Mouse (Mus musculus): ENCODE measurements around the gene Rrp7a. TPM values are rescaled to one million over a fixed set of nuclear protein-coding genes. Genes with fewer than 3 reads are reported as not detected.
"Not testable (repeated sequence)": the region's sequence is repeated elsewhere in the genome, so short reads cannot be mapped to it uniquely, and the experiment has no call there.

Rrp7a gene
- total RNA-seq, 2 experiments from 2014 or later = 148 to 158 TPM

DNA sequence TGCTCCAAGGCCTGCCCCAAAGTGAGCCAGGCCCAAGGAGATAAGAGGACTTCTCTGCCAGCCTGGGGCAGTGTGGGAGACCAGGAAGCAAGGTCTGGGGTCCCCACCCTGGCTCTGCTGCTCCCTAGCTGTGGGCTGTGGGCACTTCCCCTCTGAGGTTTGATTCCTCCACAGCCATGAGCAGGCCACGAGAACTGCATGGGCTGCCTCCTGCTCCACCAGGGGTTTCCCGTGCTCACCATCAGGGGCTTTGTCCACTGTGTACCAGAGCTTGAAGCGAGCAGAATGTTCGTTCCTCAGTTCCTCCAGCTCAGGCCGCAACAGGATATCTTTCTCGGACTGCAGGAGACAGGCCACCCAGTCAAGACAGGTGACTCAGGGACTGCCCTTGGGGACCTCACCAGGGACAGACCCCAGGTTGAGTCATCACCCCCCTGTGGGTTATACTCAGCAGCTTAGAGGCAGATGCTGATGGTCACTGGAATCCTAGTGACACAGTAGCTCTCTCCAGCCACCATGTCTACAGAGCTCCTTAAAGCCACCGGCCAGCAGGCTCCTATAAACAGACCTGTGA, 36.1 kb upstream of the Rrp7a start:
- no peak for DNase-seq (ENCODE audit: low spot score in 2 of 2)
- intact Hi-C loops (cut with DNase I) = loop anchor here (10.0 kb wide), 1 partner anchor 356 kb away; the partner anchor contains the start of gene Ttll1

DNA sequence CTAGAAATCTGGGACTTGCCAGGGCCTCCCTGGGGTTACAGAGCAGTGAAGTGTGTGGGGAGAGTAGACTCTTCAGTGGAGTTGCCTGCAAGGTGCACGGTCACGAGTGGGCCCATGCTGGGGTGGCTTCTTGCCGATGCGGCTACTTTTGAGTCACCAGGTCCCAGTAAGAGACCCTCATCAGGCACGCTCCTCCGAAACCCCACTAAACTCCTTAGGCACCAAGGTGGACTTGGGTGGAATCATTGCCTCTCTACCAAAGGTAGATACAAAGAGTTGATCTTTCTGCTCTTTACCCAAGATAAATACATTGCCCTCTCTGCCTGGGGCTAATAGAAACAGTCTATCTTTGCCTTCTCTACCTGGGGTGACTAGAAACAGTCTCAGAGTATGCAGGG, 35.1 kb upstream of the Rrp7a start:
- intact Hi-C loops (cut with DNase I) = loop anchor here (10.0 kb wide), 1 partner anchor 357 kb away; the partner anchor contains the start of gene Ttll1
- no peak for DNase-seq (ENCODE audit: low spot score in 2 of 2)

DNA sequence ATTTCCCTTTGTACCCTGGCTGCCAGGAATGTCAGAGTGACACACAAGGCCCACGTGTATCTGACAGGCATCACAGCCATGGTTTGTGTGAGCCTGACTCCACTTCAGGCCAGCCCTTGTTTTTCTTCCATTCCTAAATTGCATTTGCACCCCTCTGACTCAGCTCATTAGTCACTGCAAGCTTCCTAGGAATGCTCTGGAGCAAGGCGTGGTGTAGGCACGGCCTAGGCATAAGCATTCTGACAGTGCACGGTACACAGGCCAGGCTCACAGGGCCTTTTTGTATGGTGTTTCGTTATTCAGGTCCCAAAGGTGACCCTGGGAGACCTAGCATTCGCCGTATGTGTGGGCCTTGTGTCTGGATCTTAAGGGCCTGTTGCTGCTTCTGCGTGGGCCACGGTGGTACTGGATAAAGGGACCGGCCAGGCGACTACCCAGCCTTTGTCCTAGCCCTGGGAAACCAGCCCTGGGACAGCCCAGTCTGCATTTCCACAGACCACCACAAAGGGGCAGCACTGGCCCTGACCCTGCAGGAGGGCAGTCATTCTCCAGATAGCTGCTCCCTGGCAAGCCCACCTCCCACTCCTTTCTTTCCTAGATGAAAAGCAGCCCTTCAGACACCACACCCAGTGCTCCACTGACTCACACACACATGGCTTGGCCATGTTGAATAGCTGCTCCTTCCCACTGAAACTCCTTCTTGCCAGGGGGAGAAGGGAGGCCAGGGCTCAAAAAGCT, 34.5 kb upstream of the Rrp7a start:
- DNase-seq (ENCODE audit: low spot score in 2 of 2) = no peak
- intact Hi-C loops (cut with DNase I) = loop anchor here (10.0 kb wide), 1 partner anchor 358 kb away; the partner anchor contains the start of gene Ttll1

DNA sequence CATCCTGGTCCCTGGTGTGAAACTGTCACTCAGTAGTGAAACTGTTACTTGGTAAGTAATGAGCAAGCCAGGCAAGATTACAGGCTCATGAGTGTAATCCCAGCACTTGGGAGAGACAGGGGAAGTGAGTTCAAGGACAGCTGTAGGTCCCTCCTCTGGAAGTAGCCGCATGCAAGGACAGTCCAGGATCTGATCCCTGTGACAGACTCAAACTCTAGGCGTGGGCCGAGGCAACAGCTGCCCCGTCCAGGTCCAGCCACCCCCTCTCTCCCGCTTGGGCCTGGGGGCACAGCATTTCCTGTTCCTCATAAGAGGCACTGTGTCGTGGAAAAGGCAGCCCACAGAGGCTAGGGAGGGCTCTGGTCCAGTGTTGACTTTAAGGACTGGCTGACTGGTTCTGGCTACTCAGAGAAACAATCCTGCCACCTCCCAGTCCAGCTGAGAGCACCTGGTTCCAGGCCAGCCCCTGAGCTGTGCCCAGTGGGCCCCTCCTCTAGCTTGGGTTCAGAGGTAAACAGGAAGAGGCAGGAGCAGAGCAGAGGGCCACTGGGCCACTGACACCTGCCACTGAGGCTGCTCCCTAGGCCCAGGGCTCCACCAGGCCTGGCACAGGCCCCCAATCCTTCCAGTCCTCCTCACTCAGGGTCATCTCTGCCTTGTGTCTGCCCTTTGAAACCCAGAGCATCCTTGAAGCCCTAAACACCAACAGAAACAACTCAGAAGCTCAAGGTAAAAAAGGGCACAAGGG, 33.2 kb upstream of the Rrp7a start:
- no peak for DNase-seq (ENCODE audit: low spot score in 2 of 2)
- intact Hi-C loops (cut with DNase I) = loop anchor here (10.0 kb wide), 1 partner anchor 359 kb away; the partner anchor contains the start of gene Ttll1

DNA sequence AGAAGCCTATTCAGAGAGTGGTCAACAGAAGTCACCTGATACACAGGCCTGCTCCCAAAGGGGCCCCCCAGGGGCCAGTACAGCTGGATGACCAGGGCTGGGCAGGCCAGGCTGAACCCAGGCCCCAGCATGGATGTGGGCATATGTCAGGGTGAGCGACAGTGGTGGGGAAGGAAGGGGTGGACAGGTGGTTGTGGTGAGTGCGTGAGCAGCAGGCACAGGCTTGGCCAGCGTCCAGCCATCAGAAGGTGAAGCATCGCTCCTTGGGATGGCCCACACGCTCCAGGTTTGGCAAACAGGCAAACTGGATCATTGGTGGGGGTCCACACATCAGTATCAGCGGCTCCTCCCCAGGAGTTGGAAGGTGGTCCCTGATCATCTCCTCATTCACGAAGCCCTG, 31.7 kb upstream of the Rrp7a start:
- intact Hi-C loops (cut with DNase I) = loop anchor here (10.0 kb wide), 1 partner anchor 360 kb away; the partner anchor contains the start of gene Ttll1
- DNase-seq (ENCODE audit: low spot score in 2 of 2) = no peak

DNA sequence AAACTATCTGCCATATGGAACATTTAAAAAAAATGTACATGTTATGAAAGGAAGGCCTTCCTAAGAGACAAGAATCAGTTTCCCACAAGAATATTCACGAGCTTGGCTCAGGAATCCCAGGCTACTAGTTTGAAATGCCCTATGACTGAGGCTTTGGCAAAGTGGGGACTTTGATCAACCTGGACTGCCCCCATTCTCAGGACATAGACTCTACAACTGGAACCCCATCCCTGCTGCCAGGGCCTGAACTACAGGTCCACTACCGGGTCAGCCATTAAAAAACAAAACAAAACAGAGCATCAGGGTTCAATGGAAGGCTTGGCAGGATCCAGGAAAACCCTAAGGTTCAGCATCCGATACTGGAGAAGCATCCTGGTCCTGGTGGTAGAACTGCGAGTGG, 28.1 kb upstream of the Rrp7a start:
- DNase-seq (ENCODE audit: low spot score in 2 of 2) = no peak
- intact Hi-C loops (cut with DNase I) = loop anchor here (10.0 kb wide), 1 partner anchor 364 kb away; the partner anchor contains the start of gene Ttll1

DNA sequence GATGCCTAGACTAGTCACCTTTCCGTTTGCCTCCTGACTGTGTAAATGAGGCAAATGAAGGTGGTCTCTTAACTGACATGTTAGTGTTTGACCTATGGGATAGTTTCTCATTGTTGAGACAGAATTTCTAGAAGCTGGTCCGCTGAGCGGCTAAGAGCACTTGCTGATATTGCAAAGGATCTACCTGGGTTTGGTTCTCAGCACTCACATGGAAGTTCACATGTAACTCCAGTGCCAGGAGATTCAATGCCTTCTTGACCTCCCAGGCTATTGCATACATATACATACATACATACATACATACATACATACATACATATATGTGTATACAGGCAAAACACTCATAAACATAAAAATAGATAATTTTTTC, 27.5 kb upstream of the Rrp7a start:
- intact Hi-C loops (cut with DNase I) = loop anchor here (10.0 kb wide), 1 partner anchor 365 kb away; the partner anchor contains the start of gene Ttll1

DNA sequence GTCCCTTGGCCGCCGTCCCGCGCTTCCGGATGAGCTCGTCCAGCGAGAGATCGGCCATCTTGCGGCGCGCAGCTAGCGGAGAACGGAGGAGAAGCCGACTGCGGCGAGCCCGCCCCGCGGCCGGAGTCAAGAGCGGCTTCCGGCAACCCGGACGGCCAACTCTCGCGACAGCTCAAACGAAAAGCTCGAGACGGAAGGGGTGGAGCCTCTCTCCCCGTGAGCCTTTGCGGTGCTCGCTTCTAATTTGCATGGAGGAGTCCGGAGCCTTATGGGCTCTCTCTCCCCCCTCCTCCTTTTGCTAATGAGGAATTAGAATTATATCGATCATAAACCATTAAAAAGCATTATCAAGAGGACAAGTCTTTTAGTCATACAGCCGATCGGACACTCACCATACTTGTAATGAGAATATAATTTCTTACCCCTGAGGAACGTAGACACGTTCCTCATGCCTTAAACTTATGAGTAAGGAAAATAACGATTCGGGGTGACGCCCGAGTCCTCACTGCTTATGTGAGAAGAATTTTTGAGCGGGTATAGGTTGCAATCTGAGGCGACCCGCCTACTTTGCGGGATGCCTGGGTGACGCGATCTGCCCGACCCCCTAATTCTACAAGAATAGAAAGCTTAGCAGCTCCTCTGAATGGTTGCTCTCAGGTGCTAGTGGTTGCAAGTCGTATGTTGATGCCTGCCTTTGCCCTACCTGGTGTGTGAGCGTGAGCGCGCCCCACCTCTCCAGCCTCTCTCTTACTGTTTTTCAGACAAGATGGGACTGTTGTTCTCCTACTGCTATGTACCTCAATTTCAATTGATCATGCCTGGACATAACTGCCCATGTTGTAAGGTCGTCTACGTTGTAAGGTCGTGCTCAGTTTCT, 26.8 kb upstream of the Rrp7a start, which contains the start of gene Poldip3:
Gene Poldip3 (minus strand): TSS at position 189 of the 877 bp plus-strand sequence.
- intact Hi-C loops (cut with DNase I) = loop anchor here (2.0 to 10.0 kb wide), 2 partner anchors 27 to 365 kb away; partner anchors contain the start of genes Rrp7a and Ttll1
- DNase-seq (ENCODE audit: low spot score in 2 of 2) = peak; percentile 97 to 98

More for the DNA sequence above, 27.5 kb upstream of the Rrp7a start:
- DNase-seq (ENCODE audit: low spot score in 2 of 2) = no peak

DNA sequence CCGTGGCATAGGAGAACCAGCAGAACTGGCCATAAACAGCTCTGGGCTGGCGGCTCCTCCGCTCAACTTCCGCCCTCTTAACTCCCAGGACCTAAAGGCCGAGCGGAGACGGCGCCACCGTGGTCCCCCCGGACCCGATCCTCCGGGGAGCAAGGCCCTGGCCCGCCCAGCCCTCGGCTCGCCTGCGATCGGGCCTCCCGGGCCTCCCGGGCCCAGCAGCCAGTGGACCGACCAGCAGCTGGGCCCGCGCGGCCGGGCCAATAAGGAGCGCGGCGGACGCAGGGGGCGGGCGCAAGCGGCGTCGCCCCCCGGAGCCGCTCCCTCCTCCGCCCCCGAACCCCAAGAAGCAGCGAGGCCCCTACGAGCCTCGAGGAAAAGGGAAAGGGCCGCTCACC, 26.2 kb upstream of the Rrp7a start:
- DNase-seq (ENCODE audit: low spot score in 2 of 2) = no peak
- intact Hi-C loops (cut with DNase I) = loop anchor here (2.0 kb wide), 1 partner anchor 26 kb away; the partner anchor contains the start of gene Rrp7a

DNA sequence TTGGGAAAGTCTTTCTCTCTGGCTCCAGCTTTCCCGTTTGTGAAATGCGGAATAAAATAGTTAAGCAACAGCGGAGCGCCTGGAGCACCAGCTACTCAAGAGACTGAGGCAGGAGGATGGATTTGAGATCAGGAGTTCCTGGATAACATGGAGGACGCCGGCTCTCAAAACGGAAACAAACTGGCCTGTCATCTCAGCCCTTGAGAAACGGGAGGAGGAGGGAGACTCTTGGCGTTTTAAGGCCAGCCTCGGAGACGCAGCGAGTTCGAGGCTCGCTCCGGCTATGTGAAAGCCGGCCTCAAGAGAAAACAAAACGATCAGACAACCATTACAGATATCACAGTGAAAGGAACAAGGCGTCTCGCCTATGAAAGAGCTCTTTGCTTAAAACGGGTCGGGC, 25.8 kb upstream of the Rrp7a start:
- intact Hi-C loops (cut with DNase I) = loop anchor here (2.0 kb wide), 1 partner anchor 26 kb away; the partner anchor contains the start of gene Rrp7a
- no peak for DNase-seq (ENCODE audit: low spot score in 2 of 2)

DNA sequence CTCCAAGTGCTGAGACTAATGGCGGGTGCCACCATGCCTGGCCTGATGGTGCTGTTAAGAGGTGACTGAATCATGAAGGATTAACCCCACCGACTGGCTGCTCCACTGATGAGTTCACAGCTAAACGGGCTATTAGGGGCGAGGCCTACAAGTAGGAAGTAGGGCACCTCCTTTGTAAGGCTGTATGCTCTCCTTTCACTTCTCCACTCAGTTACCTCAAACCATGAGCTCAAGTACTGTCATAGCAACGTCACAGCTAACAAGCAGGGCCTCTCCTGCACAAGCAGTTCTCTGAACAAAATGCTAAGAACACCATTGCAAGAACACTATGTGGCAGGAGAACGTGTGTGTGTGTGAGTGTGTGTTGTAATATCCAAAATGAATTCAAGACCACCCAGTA, 22.9 kb upstream of the Rrp7a start:
- DNase-seq (ENCODE audit: low spot score in 2 of 2) = no peak
- intact Hi-C loops (cut with DNase I) = no loop called here

DNA sequence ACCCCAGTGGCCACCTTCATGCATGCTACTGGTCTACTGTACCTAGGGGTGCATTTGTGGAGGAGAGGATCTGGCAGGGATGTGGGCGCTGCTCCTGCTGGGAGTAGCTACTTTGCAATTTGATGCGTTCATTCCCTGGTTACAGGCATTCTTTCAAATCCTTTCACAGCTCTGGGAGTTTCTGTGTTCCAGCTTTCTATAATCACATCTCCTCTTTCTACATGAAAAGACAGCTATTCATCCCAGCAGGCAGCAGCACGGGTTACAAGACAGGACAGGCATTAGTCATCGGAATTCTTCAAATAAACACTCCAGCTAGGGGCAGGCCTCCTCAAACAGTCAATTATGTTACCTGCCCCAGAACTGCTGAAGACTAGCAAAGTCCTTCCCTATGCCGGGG, 20.3 kb upstream of the Rrp7a start:
- DNase-seq (ENCODE audit: low spot score in 2 of 2) = peak; percentile 29 to 47
- intact Hi-C loops (cut with DNase I) = no loop called here

DNA sequence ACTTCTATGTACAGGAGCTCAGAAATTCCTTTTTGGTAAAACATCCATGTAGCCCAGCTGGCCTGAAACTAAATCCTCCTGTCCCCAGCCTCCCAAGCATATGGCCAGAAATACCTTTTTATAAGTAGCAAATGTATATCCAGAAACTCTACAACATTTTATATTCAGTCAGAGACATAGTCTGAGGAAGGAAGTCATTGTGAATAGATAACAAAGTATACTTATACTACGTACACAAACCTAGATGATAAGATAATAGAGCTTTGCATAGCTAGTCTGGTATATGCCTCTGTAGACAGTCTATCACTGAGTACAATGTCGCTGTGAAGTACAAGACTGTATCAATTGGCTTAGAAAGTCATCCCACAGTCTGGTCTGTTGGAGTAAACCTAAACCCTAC, 13.1 kb upstream of the Rrp7a start:
- DNase-seq (ENCODE audit: low spot score in 2 of 2) = no peak
- intact Hi-C loops (cut with DNase I) = no loop called here

DNA sequence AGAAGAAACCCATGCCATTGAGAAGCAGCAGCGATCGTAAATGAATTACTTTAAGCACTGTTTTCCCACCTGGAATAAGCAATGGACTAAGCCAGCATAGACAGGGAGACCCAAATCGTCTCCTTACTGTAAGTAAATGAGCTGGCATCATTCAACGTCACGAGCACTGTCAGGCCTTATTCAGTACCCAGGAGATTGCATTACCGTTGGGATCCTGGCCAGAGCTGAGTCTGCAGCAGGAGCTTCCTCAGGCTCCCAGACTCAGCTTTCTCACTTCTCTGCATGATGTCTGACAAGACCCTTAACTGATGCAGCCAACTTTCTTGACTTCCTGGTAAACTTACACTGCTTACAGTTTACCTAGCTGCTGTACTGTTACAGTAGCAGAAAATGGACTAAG, 12.1 kb upstream of the Rrp7a start:
- intact Hi-C loops (cut with DNase I) = no loop called here
- no peak for DNase-seq (ENCODE audit: low spot score in 2 of 2)

DNA sequence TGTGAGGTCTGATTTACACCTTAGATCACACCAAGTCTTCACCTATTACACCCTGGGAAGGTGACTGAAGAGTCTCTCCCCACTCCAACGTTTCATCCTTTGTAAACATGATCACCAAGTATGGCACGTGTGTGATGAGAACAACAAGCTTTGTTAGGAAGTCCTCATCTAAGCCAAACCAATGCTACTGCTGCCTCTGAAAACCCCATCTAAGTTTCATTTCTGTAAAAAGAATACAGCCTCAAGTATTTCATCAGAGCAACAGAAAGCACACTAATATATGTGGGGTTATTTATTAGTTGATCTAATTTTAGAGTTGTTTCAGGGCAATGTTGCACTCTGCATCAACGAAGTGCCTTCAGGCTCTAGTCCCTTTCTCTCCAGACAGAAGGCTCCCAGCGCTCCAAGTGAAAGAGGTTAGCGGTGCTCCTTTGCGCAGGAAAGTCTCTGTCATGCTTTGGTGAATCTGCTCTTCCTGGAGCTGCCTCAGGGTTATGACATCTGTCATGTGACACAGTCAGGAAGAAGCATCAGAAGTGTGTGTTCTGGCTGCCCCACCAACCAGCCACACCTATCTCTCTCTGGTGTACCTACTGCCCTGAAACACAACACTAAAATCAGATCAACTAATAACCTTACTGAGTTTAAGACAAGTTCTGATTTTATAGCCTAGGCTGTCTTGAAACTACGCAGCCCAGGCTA, 7.1 kb upstream of the Rrp7a start:
- no peak for DNase-seq (ENCODE audit: low spot score in 2 of 2)
- intact Hi-C loops (cut with DNase I) = no loop called here

DNA sequence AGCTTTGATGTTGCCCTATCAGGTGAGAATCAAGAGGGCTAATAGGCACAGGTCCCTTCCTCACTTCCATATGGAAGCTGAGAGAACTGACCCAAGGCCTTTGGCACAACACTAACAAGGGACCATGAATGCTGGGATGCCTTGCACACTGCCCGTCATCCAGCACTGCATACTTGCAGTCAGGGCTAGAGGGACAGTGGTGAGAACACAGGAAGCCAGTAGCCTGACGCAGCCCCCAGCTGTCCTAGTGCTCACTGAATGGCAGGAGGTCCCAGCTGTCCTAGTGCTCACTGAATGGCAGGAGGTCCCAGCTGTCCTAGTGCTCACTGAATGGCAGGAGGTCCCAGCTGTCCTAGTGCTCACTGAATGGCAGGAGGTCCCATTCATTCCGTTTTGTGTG, 4.4 kb upstream of the Rrp7a start:
- intact Hi-C loops (cut with DNase I) = not testable (repeated sequence)

DNA sequence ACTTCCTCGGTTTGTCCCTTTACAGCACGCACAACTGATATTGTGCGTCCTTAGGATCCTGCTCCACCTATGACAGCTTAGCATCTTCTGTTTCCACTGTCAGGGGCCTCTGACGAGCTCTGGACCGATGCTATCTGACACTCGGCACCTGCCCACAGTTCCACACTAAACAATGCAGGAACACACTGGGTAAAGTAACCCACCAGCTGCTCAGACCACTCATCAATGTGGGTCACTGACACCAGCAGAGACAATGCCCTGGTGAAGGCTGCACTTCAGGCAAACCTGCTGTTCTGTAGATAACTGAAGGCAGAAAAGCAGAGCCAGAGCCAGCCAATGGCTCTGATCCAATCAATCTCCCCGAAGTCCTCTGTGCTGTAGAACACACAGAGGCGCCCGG, 4.0 kb upstream of the Rrp7a start:
- intact Hi-C loops (cut with DNase I) = no loop called here
- no peak for DNase-seq (ENCODE audit: low spot score in 2 of 2)

More for the DNA sequence above, 4.4 kb upstream of the Rrp7a start:
- DNase-seq (ENCODE audit: low spot score in 2 of 2) = not testable (repeated sequence)

DNA sequence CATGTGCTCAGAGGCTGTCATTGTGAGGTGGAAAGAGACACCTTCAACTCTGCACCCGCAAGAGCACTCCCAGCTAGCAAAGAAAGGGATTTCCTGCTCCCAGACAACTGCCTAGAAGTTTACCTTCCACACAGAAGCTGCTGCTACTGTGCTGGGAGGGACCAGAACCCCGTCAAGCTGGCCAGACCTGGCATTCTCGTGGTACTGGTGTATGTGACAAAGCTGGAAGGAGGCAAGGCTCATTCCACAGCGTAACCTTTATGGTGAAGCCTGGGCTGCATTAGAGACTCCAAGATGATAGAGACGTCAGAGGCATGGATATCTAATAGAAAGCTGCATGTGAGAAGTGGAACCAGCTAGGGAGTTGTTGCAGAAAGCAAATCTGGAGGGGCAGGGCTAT, 2.0 kb upstream of the Rrp7a start:
- DNase-seq (ENCODE audit: low spot score in 2 of 2) = no peak
- intact Hi-C loops (cut with DNase I) = no loop called here

Measured in left cerebral cortex, postnatal 36 days (tissue).